ENCODE assay signal across 17 mouse cellular contexts in genomic region chr5:114653656-114654437, GRCm38 (mm10). TPM values are rescaled to one million over a fixed set of nuclear protein-coding genes. Genes with fewer than 3 reads are reported as not detected.
A peak's percentile ranks its signal among the peaks of the same experiment; 100 is the strongest.
DNase-seq lines count a peak whose midpoint lies in the region; ATAC-seq lines count a peak whose summit lies in the region.
"Had no signal": no experiment of that assay in that cellular context is flagged by ENCODE, and none has a peak within 500 bp of the region (broad histone marks: within the 10 kb centered on the region; RNA-seq: fewer than 3 reads in every experiment).

No protein-coding gene starts in this region.

- H3K4me3 ChIP-seq in heart, embryonic 11.5 days (ENCODE audit: low read depth, low read length): no peak overlapping the region
- no peak overlapping the region for H3K4me3 ChIP-seq in brown adipose tissue, adult 24 weeks (ENCODE audit: insufficient read depth, low read depth, low read length)
- H3K4me3 ChIP-seq: embryonic facial prominence, embryonic 13.5 days; heart, embryonic 13.5 days; liver, embryonic 13.5 days; midbrain, embryonic 15.5 days had no signal

- no peak overlapping the region for H3K9ac ChIP-seq in heart, embryonic 11.5 days (ENCODE audit: low read depth, low read length)
- H3K9ac ChIP-seq: embryonic facial prominence, embryonic 13.5 days; heart, embryonic 13.5 days; liver, embryonic 13.5 days; midbrain, embryonic 15.5 days had no signal

- H3K9me3 ChIP-seq in heart, embryonic 11.5 days (replicated peaks; ENCODE audit: control insufficient read depth, low read length): no peaks in the 10 kb centered on the region
- H3K9me3 ChIP-seq: embryonic facial prominence, embryonic 13.5 days; heart, embryonic 13.5 days; liver, embryonic 13.5 days; midbrain, embryonic 15.5 days had no signal

- H3K4me1 ChIP-seq in heart, embryonic 11.5 days (ENCODE audit: control insufficient read depth, insufficient read depth, low read length): peaks cover 21% of the 10 kb centered on the region
- H3K4me1 ChIP-seq in brown adipose tissue, adult 24 weeks (ENCODE audit: control insufficient read depth, insufficient read depth, insufficient read length, low read length): no peaks in the 10 kb centered on the region; the same call in 1 of the 2 replicates

- H3K4me2 ChIP-seq in heart, embryonic 11.5 days: no peak overlapping the region
- H3K4me2 ChIP-seq: embryonic facial prominence, embryonic 13.5 days; heart, embryonic 13.5 days; liver, embryonic 13.5 days; midbrain, embryonic 15.5 days had no signal

- ATAC-seq in heart, embryonic 11.5 days (replicated peaks; ENCODE audit: insufficient number of reproducible peaks, low FRiP score, low TSS enrichment): no peak
- ATAC-seq: hindbrain, embryonic 16.5 days; midbrain, embryonic 15.5 days had no signal

- H3K27ac ChIP-seq in heart, embryonic 11.5 days (ENCODE audit: low read depth, low read length): no peak overlapping the region
- H3K27ac ChIP-seq in brown adipose tissue, adult 24 weeks (replicated peaks; ENCODE audit: low read depth, low read length): peak overlapping the region; percentile 71
- H3K27ac ChIP-seq: embryonic facial prominence, embryonic 13.5 days; heart, embryonic 13.5 days; liver, embryonic 13.5 days; midbrain, embryonic 15.5 days had no signal

- peaks cover 65% of the 10 kb centered on the region for H3K27me3 ChIP-seq in heart, embryonic 11.5 days (ENCODE audit: control insufficient read depth, insufficient read depth, low read length)

- WGBS in heart, embryonic 11.5 days (ENCODE audit: insufficient replicate concordance): 59% methylated on average over 12 of the region's 15 CpGs

- DNase-seq in heart, adult 11 months: peak; percentile 98
- DNase-seq in heart, postnatal 36 days: peak; percentile 50 to 68
- DNase-seq in lung, postnatal 36 days: peak; percentile 60
- no peak for DNase-seq in right cerebral cortex, postnatal 25 days
- DNase-seq in frontal cortex, postnatal 36 days (ENCODE audit: low spot score in 2 of 2): no peak
- no peak for DNase-seq in yolk sac, embryonic 10.5 days (ENCODE audit: low spot score)
- DNase-seq: cerebellum, adult 11-12 months; kidney, adult 11 months; layer of hippocampus, adult 9-11 months; liver, embryonic 13.5 days; right cerebral cortex, postnatal 14 days had no signal

- intact Hi-C loops in heart, postnatal 36 days (cut with DNase I): no loop called here

- no peaks in the 10 kb centered on the region for H3K36me3 ChIP-seq in heart, embryonic 11.5 days (ENCODE audit: control insufficient read depth, insufficient read depth, low read length)
- H3K36me3 ChIP-seq: embryonic facial prominence, embryonic 13.5 days; heart, embryonic 13.5 days; liver, embryonic 13.5 days; midbrain, embryonic 15.5 days had no signal

RNA-seq across cellular contexts. Expression of gene Trpv4, which starts 4.4 kb away (rescaled TPM):
- polyA plus RNA-seq in heart, embryonic 11.5 days (2014; fragmentation: Nextera tagmentation; extraction: Ambion mirVana): 0.87 and 0.97 TPM in 2 replicates
- 0.83 and 1.2 TPM in 2 replicates for polyA plus RNA-seq in brown adipose tissue, adult 24 weeks (2012; ENCODE audit: insufficient read depth, insufficient read length, missing spikeins)
- 1 to 10 TPM; 2.6 to 7.0 TPM for total RNA-seq in heart, postnatal 36 days (2021)

RNA-seq across cellular contexts. Expression of gene Gltp, which starts 36.9 kb away (rescaled TPM):
- polyA plus RNA-seq in heart, embryonic 11.5 days (2014; fragmentation: Nextera tagmentation; extraction: Ambion mirVana): 55.7 and 57.1 TPM in 2 replicates
- polyA plus RNA-seq in brown adipose tissue, adult 24 weeks (2012; ENCODE audit: insufficient read depth, insufficient read length, missing spikeins): 29.8 and 31.9 TPM in 2 replicates
- 10 to 100 TPM; 16.0 to 17.2 TPM for total RNA-seq in heart, postnatal 36 days (2021)

RNA-seq across cellular contexts. Expression of gene Tchp, which starts 53.7 kb away (rescaled TPM):
- 8.0 and 8.3 TPM in 2 replicates for polyA plus RNA-seq in heart, embryonic 11.5 days (2014; fragmentation: Nextera tagmentation; extraction: Ambion mirVana)
- polyA plus RNA-seq in brown adipose tissue, adult 24 weeks (2012; ENCODE audit: insufficient read depth, insufficient read length, missing spikeins): 1.5 and 4.4 TPM in 2 replicates
- 1 to 10 TPM; 3.7 to 5.4 TPM for total RNA-seq in heart, postnatal 36 days (2021)

Comparison
In these comparisons a context has a peak if more than half of its experiments do, and no peak if none do; other contexts are left out.
1. DNase-seq: peak in heart, adult 11 months (single experiment), heart, postnatal 36 days (2 of 2) and lung, postnatal 36 days (single experiment); none in right cerebral cortex, postnatal 25 days (single experiment), frontal cortex, postnatal 36 days (0 of 2) and yolk sac, embryonic 10.5 days (single experiment).